Mouse (Mus musculus) kidney, adult 11 months (tissue): ENCODE results near the gene Vsig2.
A peak's percentile ranks its signal among the peaks of the same experiment; 100 is the strongest.

Experiments used
- DNase-seq: peaks from one replicate; pipeline ENCODE4 v3.0.0; 2022

The Vsig2 gene

GRCm38 (mm10) chr9:37536851-37537250 is 2.2 kb upstream of the Vsig2 start:
- DNase-seq, result no peak

DNA sequence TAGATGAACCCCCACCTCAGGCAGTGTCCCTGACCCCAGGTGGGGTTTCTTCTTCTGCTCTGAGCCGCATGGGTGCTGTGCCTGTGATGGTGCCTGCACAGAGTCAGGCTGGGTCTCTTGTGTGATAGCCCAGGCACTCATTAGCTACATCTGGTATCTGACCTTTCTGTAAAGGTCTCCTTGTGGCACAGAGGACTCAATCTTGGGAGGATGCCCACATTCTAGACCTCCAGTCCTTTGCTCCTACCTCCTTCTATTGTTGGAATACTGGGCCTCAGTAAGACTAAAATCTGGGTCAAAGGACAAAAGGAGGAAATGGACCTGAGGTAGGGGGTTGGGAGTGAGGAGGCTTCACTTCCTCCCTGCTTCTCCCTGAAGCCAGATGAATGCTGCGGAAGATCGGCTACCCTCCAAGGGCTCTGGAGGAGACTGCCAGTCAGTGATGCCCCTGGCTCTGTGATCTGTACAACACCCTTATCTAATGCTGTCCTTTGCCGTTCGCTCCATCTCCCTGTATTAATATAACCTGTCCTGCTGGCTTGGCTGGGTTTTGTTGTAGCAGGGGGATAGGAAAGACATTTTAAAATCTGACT is 1.3 kb upstream of the Vsig2 start:
- no peak for DNase-seq

- no peak for DNase-seq
Measured at GRCm38 (mm10) chr9:37540226-37540625, 1.2 kb downstream of the Vsig2 start.

GRCm38 (mm10) chr9:37540701-37541575 is 1.9 kb downstream of the Vsig2 start:
- DNase-seq, result no peak

- DNase-seq, result no peak
Measured at GRCm38 (mm10) chr9:37541851-37542642, 3.0 kb downstream of the Vsig2 start.

GRCm38 (mm10) chr9:37543869-37544440 is 4.9 kb downstream of the Vsig2 start:
- peak; percentile 37 for DNase-seq

DNA sequence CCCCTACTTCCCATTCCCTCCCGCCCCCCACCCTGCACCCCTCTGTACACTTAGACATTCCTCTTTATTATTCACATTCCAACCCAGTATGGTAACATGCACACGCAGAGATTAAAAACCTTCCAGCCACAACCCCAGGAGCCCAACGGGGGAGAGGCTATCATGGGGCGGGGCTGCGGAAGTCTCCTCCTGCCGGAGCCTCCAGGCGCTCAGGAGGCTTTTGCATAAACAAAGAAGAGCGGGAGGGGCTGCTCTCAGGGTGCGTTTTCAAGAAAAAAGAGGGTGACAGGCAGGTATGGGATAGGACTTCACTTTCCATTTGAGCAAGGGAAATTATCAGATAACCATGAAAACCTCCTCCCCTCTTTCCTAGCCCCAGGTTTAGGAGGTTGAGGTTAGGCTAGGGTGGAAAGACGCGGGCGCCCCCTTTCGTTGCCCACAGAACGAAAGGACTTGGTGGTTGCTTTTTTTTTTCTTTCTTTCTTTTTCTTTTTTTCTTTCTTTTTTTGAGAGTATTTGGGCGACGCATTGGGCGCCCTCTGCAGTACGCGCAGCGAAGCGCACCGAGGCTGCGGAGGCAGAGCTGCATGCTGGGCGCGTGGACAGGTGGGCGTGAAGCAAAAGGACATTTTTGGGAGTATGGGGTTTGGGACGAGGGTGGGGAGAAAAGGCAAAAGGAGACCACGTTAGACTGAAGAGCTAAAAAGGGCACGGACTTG is 5.6 kb downstream of the Vsig2 start:
- DNase-seq, result peak; percentile 67

- DNase-seq, result no peak
Measured at GRCm38 (mm10) chr9:37545166-37545610, 6.1 kb downstream of the Vsig2 start.

GRCm38 (mm10) chr9:37545847-37546452 is 6.9 kb downstream of the Vsig2 start:
- no peak for DNase-seq

DNA sequence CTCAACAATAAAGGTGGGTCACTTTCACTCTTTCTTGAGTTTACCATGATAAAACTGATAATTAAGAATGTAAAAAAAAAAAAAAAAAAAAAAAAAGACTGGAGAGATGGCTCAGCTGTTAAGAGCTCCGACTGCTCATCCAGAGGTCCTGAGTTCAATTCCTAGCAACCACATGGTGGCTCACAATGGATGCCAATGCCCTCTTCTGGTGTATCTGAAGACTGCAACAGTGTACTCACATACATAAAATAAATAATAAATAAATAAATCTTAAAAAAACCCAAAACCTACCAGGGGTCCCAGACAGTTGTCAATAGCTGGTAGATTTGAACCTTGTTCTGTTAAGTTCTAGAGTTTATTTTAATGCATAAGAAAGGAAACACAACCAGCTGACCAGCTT is 7.8 kb downstream of the Vsig2 start:
- DNase-seq, result no peak

GRCm38 (mm10) chr9:37550435-37550834 is 11.4 kb downstream of the Vsig2 start:
- DNase-seq, result no peak

GRCm38 (mm10) chr9:37551751-37552531 is 12.9 kb downstream of the Vsig2 start:
- DNase-seq, result no peak

- peak; percentile 78 for DNase-seq
Measured at GRCm38 (mm10) chr9:37552536-37553293, 13.7 kb downstream of the Vsig2 start, which contains the start of gene Nrgn. Gene Nrgn, minus strand, starts transcription at chr9:37552904.

DNA sequence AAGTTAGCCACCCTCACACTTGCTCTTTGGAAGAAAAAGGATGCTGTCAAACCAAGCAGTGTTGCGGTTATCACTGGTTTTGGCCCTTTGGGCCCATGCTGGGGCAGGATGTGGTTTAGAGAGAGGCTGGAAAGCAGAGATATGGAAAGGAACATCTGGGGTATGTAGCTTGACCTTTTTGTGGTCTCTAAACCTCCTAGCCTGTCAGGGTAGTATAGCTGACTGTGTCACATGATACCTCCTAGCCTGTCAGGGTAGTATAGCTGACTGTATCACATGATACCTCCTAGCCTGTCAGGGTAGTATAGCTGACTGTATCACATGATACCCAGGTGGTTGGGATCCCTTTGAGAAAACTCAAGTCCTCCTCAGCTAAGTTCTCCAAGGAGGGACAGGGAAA is 15.2 kb downstream of the Vsig2 start:
- DNase-seq, result no peak

GRCm38 (mm10) chr9:37554838-37555748 is 16.0 kb downstream of the Vsig2 start, which contains the start of gene Siae:
Gene Siae, plus strand, starts transcription at chr9:37555698.
- DNase-seq, result no peak

- DNase-seq, result no peak
Measured at GRCm38 (mm10) chr9:37556366-37556765, 17.3 kb downstream of the Vsig2 start.

- no peak for DNase-seq
Measured at GRCm38 (mm10) chr9:37560617-37561016, 21.6 kb downstream of the Vsig2 start.

DNA sequence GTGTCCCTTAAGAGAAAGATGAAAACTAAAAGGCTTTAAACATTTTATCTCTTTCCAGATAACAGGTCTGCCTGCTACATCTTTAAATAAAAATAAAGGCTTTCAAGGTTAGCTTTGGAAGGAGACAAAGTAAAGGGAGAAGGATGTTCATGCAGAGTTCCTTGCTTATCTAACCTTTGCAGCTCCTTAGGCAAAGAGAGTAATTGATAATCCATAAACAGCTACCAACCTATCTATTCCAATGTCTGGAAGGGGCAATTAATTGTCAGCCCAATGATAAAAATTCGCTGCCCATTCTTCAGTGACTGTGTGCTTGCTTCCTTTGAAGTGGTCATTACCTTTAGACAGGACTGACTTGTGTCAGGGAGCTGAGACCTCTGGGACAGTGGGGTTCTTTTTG is 24.8 kb downstream of the Vsig2 start:
- no peak for DNase-seq

GRCm38 (mm10) chr9:37567019-37567418 is 28.0 kb downstream of the Vsig2 start:
- no peak for DNase-seq
